Mouse (Mus musculus) WW6 (cell line): ENCODE results near the gene Cbfb.
"Not testable (repeated sequence)": the region's sequence is repeated elsewhere in the genome, so short reads cannot be mapped to it uniquely, and the experiment has no call there.

Source experiments
- DNase-seq: peaks from one replicate; pipeline ENCODE4 v3.0.0-alpha.2; 2013; ENCODE audit warnings: low read depth, low spot score

Gene Cbfb

GRCm38 (mm10) chr8:105170381-105171115 is at the start of gene Cbfb:
Gene Cbfb (plus strand): TSS chr8:105170674.
- peak; percentile 98 for DNase-seq

- no peak for DNase-seq
Measured at GRCm38 (mm10) chr8:105129864-105130263, 40.6 kb upstream of the Cbfb start.

GRCm38 (mm10) chr8:105131509-105131908 is 39.0 kb upstream of the Cbfb start, which contains the start of gene Ces4a:
Gene Ces4a (plus strand): TSS chr8:105131800.
- DNase-seq, result no peak

GRCm38 (mm10) chr8:105138423-105138822 is 32.1 kb upstream of the Cbfb start:
- peak; percentile 68 for DNase-seq

- no peak for DNase-seq
Measured at GRCm38 (mm10) chr8:105142395-105142794, 28.1 kb upstream of the Cbfb start.

- no peak for DNase-seq
Measured at GRCm38 (mm10) chr8:105151654-105152053, 18.8 kb upstream of the Cbfb start.

GRCm38 (mm10) chr8:105152623-105153398 is 17.7 kb upstream of the Cbfb start:
- DNase-seq, result no peak

GRCm38 (mm10) chr8:105154316-105154715 is 16.2 kb upstream of the Cbfb start:
- no peak for DNase-seq

GRCm38 (mm10) chr8:105155091-105155745 is 15.3 kb upstream of the Cbfb start:
- no peak for DNase-seq

- DNase-seq, result peak; percentile 49
Measured at GRCm38 (mm10) chr8:105157555-105157954, 12.9 kb upstream of the Cbfb start.

- no peak for DNase-seq
Measured at GRCm38 (mm10) chr8:105158084-105158483, 12.4 kb upstream of the Cbfb start.

- no peak for DNase-seq
Measured at GRCm38 (mm10) chr8:105161121-105161652, 9.3 kb upstream of the Cbfb start.

GRCm38 (mm10) chr8:105164272-105164902 is 6.1 kb upstream of the Cbfb start:
- DNase-seq, result no peak

- DNase-seq, result no peak
Measured at GRCm38 (mm10) chr8:105165191-105165590, 5.3 kb upstream of the Cbfb start.

- no peak for DNase-seq
Measured at GRCm38 (mm10) chr8:105167116-105167515, 3.4 kb upstream of the Cbfb start.

- DNase-seq, result no peak
Measured at GRCm38 (mm10) chr8:105169582-105169981, 892 bp upstream of the Cbfb start.

- no peak for DNase-seq
Measured at GRCm38 (mm10) chr8:105170041-105170380, 463 bp upstream of the Cbfb start.

GRCm38 (mm10) chr8:105171116-105172002 is 885 bp downstream of the Cbfb start:
- DNase-seq, result peak; percentile 42

GRCm38 (mm10) chr8:105172003-105172362 is 1.5 kb downstream of the Cbfb start:
- no peak for DNase-seq

GRCm38 (mm10) chr8:105175287-105175686 is 4.8 kb downstream of the Cbfb start:
- DNase-seq, result not testable (repeated sequence)
